ENCODE assay signal across 23 mouse cellular contexts in genomic region chr2:122109714-122110113, GRCm38 (mm10). TPM values are rescaled to one million over a fixed set of nuclear protein-coding genes. Genes with fewer than 3 reads are reported as not detected.
A peak's percentile ranks its signal among the peaks of the same experiment; 100 is the strongest.
DNase-seq lines count a peak whose midpoint lies in the region; ATAC-seq and TF ChIP-seq lines count a peak whose summit lies in the region.
"Had no signal": no experiment of that assay in that cellular context is flagged by ENCODE, and none has a peak within 500 bp of the region (broad histone marks: within the 10 kb centered on the region; RNA-seq: fewer than 3 reads in every experiment).

No protein-coding gene starts in this region.

- no peak overlapping the region for H3K4me2 ChIP-seq in intestine, embryonic 14.5 days (ENCODE audit: low read length)
- no peak overlapping the region for H3K4me2 ChIP-seq in intestine, postnatal 0 days (replicated peaks; ENCODE audit: low read depth)
- no peak overlapping the region for H3K4me2 ChIP-seq in stomach, embryonic 14.5 days (replicated peaks; ENCODE audit: low read depth, low read length)
- H3K4me2 ChIP-seq in stomach, postnatal 0 days (replicated peaks; ENCODE audit: low read depth): no peak overlapping the region
- H3K4me2 ChIP-seq: forebrain, embryonic 12.5 days; hindbrain, embryonic 14.5 days; midbrain, embryonic 13.5 days; neural tube, embryonic 12.5 days had no signal

- no peaks in the 10 kb centered on the region for H3K4me1 ChIP-seq in intestine, embryonic 14.5 days (replicated peaks; ENCODE audit: control insufficient read depth, insufficient read depth, low read length)
- no peaks in the 10 kb centered on the region for H3K4me1 ChIP-seq in intestine, postnatal 0 days (replicated peaks; ENCODE audit: control insufficient read depth, insufficient read depth, low read length)
- no peaks in the 10 kb centered on the region for H3K4me1 ChIP-seq in stomach, embryonic 14.5 days (ENCODE audit: control insufficient read depth, insufficient read depth, low read length)
- H3K4me1 ChIP-seq in stomach, postnatal 0 days (replicated peaks; ENCODE audit: control insufficient read depth, insufficient read depth): no peaks in the 10 kb centered on the region
- H3K4me1 ChIP-seq: forebrain, embryonic 12.5 days; midbrain, embryonic 13.5 days; neural tube, embryonic 12.5 days had no signal

- H3K9me3 ChIP-seq in intestine, embryonic 14.5 days (ENCODE audit: control insufficient read depth, low read length): no peaks in the 10 kb centered on the region
- no peaks in the 10 kb centered on the region for H3K9me3 ChIP-seq in intestine, postnatal 0 days (ENCODE audit: control insufficient read depth)
- H3K9me3 ChIP-seq in stomach, embryonic 14.5 days (ENCODE audit: control insufficient read depth, low read depth, low read length): no peaks in the 10 kb centered on the region
- H3K9me3 ChIP-seq in stomach, postnatal 0 days (ENCODE audit: control insufficient read depth, low read length): no peaks in the 10 kb centered on the region
- H3K9me3 ChIP-seq: forebrain, embryonic 12.5 days; midbrain, embryonic 13.5 days; neural tube, embryonic 12.5 days had no signal

- peak overlapping the region; percentile 16; the same call in 1 of the 2 replicates for H3K27ac ChIP-seq in intestine, embryonic 14.5 days (ENCODE audit: low read depth)
- no peak overlapping the region for H3K27ac ChIP-seq in intestine, postnatal 0 days (ENCODE audit: low read depth, low read length)
- H3K27ac ChIP-seq in stomach, embryonic 14.5 days (ENCODE audit: low read length): peak overlapping the region; percentile 44; the same call in 1 of the 2 replicates
- H3K27ac ChIP-seq in stomach, postnatal 0 days (replicated peaks): no peak overlapping the region
- H3K27ac ChIP-seq: forebrain, embryonic 12.5 days; hindbrain, embryonic 14.5 days; liver, embryonic 14.5 days; midbrain, embryonic 13.5 days; neural tube, embryonic 12.5 days had no signal

- TF ChIP-seq EP300 in stomach, postnatal 0 days (optimal IDR thresholded peaks at IDR 0.05): no peak

- ATAC-seq in intestine, embryonic 14.5 days (replicated peaks; ENCODE audit: low FRiP score, low TSS enrichment, low read depth): no peak
- no peak for ATAC-seq in intestine, postnatal 0 days
- ATAC-seq in stomach, embryonic 14.5 days (ENCODE audit: insufficient number of reproducible peaks, insufficient read depth, low FRiP score, low read depth): no peak
- ATAC-seq in stomach, postnatal 0 days (ENCODE audit: low FRiP score, low TSS enrichment): no peak
- ATAC-seq: midbrain, embryonic 13.5 days had no signal

- H3K27me3 ChIP-seq in intestine, embryonic 14.5 days (replicated peaks; ENCODE audit: control insufficient read depth, insufficient read depth, low read length): no peaks in the 10 kb centered on the region
- no peaks in the 10 kb centered on the region for H3K27me3 ChIP-seq in intestine, postnatal 0 days (replicated peaks; ENCODE audit: control insufficient read depth, insufficient read depth, low read length)
- no peaks in the 10 kb centered on the region for H3K27me3 ChIP-seq in stomach, embryonic 14.5 days (ENCODE audit: control insufficient read depth, insufficient read depth, low read length)
- H3K27me3 ChIP-seq in stomach, postnatal 0 days (ENCODE audit: control insufficient read depth, insufficient read depth, low read length): no peaks in the 10 kb centered on the region
- H3K27me3 ChIP-seq: forebrain, embryonic 12.5 days; midbrain, embryonic 13.5 days; neural tube, embryonic 12.5 days had no signal

- 78% methylated on average over 4 of the region's 4 CpGs for WGBS in intestine, embryonic 14.5 days
- 77% methylated on average over 4 of the region's 4 CpGs for WGBS in intestine, postnatal 0 days
- WGBS in stomach, embryonic 14.5 days: 60% methylated on average over 4 of the region's 4 CpGs
- WGBS in stomach, postnatal 0 days: 41% methylated on average over 4 of the region's 4 CpGs

- peaks cover 59% of the 10 kb centered on the region for H3K36me3 ChIP-seq in intestine, embryonic 14.5 days (ENCODE audit: control insufficient read depth, insufficient read depth, low read length)
- peaks cover 50% of the 10 kb centered on the region for H3K36me3 ChIP-seq in intestine, postnatal 0 days (ENCODE audit: control insufficient read depth, insufficient read depth)
- peaks cover 37% of the 10 kb centered on the region for H3K36me3 ChIP-seq in stomach, embryonic 14.5 days (ENCODE audit: control insufficient read depth, insufficient read depth, low read length)
- H3K36me3 ChIP-seq in stomach, postnatal 0 days (ENCODE audit: control insufficient read depth, insufficient read depth, low read length): peaks cover 20% of the 10 kb centered on the region; the same call in 1 of the 2 replicates

- H3K4me3 ChIP-seq in intestine, embryonic 14.5 days (ENCODE audit: low read depth, low read length): no peak overlapping the region
- H3K4me3 ChIP-seq in intestine, postnatal 0 days (ENCODE audit: low read depth, low read length): no peak overlapping the region
- no peak overlapping the region for H3K4me3 ChIP-seq in stomach, embryonic 14.5 days (ENCODE audit: low read depth, low read length)
- H3K4me3 ChIP-seq in stomach, postnatal 0 days (ENCODE audit: low read depth, low read length): no peak overlapping the region
- H3K4me3 ChIP-seq: forebrain, embryonic 12.5 days; midbrain, embryonic 13.5 days; neural tube, embryonic 12.5 days had no signal

- H3K9ac ChIP-seq in intestine, embryonic 14.5 days (ENCODE audit: low read length): no peak overlapping the region
- no peak overlapping the region for H3K9ac ChIP-seq in intestine, postnatal 0 days (ENCODE audit: low read depth, low read length)
- H3K9ac ChIP-seq in stomach, embryonic 14.5 days (replicated peaks; ENCODE audit: low read depth, low read length): no peak overlapping the region
- H3K9ac ChIP-seq in stomach, postnatal 0 days (ENCODE audit: low read length): no peak overlapping the region
- H3K9ac ChIP-seq: forebrain, embryonic 12.5 days; hindbrain, embryonic 14.5 days; liver, embryonic 14.5 days; midbrain, embryonic 13.5 days; neural tube, embryonic 12.5 days had no signal

- no peak for TF ChIP-seq CTCF in intestine, postnatal 0 days (IDR thresholded peaks at IDR 0.05; ENCODE audit: low read depth)
- no peak for TF ChIP-seq CTCF in stomach, postnatal 0 days (IDR thresholded peaks at IDR 0.05; ENCODE audit: low read depth)

- DNase-seq in intestine, embryonic 14.5 days (ENCODE audit: low spot score): no peak
- DNase-seq in stomach, postnatal 0 days (ENCODE audit: low spot score): no peak
- peak; percentile 68 for DNase-seq in lung, postnatal 36 days
- no peak for DNase-seq in layer of hippocampus, adult 18-20 months (ENCODE audit: low spot score in 2 of 2)
- DNase-seq in urinary bladder, adult 2 months (ENCODE audit: low spot score): no peak
- DNase-seq: cerebellum, adult 9-10 months; kidney, adult 11 months; thymus, adult 2 months had no signal

RNA-seq across cellular contexts. Expression of gene Spg11, which starts 8.5 kb away (rescaled TPM):
- 11.3 and 11.9 TPM in 2 replicates for polyA plus RNA-seq in intestine, embryonic 14.5 days (2014; fragmentation: Nextera tagmentation; extraction: Ambion mirVana)
- 3.7 and 3.8 TPM in 2 replicates for polyA plus RNA-seq in intestine, postnatal 0 days (2015; fragmentation: Nextera tagmentation; extraction: Ambion mirVana)
- polyA plus RNA-seq in stomach, embryonic 14.5 days (2014; fragmentation: Nextera tagmentation; extraction: Ambion mirVana): 14.6 and 15.5 TPM in 2 replicates
- polyA plus RNA-seq in stomach, postnatal 0 days (2015; fragmentation: Nextera tagmentation; extraction: Ambion mirVana): 2.7 and 3.2 TPM in 2 replicates
- 10 to 100 TPM; 14.3 to 14.7 TPM for total RNA-seq in layer of hippocampus, adult 18-20 months (2021)
- polyA plus RNA-seq in urinary bladder, adult 2 months (2012; rRNA removed): 8.9 and 10.1 TPM in 2 replicates

RNA-seq across cellular contexts. Expression of gene B2m, which starts 37.8 kb away (rescaled TPM):
- polyA plus RNA-seq in intestine, embryonic 14.5 days (2014; fragmentation: Nextera tagmentation; extraction: Ambion mirVana): 318 and 332 TPM in 2 replicates
- 2,008 and 2,179 TPM in 2 replicates for polyA plus RNA-seq in intestine, postnatal 0 days (2015; fragmentation: Nextera tagmentation; extraction: Ambion mirVana)
- 358 and 383 TPM in 2 replicates for polyA plus RNA-seq in stomach, embryonic 14.5 days (2014; fragmentation: Nextera tagmentation; extraction: Ambion mirVana)
- polyA plus RNA-seq in stomach, postnatal 0 days (2015; fragmentation: Nextera tagmentation; extraction: Ambion mirVana): 445 and 475 TPM in 2 replicates
- total RNA-seq in layer of hippocampus, adult 18-20 months (2021): 100 to 1,000 TPM; 114 to 128 TPM
- 721 and 902 TPM in 2 replicates for polyA plus RNA-seq in urinary bladder, adult 2 months (2012; rRNA removed)

RNA-seq across cellular contexts. Expression of gene Trim69, which starts 50.8 kb away (rescaled TPM):
- polyA plus RNA-seq in intestine, embryonic 14.5 days (2014; fragmentation: Nextera tagmentation; extraction: Ambion mirVana): not detected in 2 replicates
- 0.10 TPM in 1 of 2 replicates, not detected in the other for polyA plus RNA-seq in intestine, postnatal 0 days (2015; fragmentation: Nextera tagmentation; extraction: Ambion mirVana)
- 0.14 and 0.23 TPM in 2 replicates for polyA plus RNA-seq in stomach, embryonic 14.5 days (2014; fragmentation: Nextera tagmentation; extraction: Ambion mirVana)
- polyA plus RNA-seq in stomach, postnatal 0 days (2015; fragmentation: Nextera tagmentation; extraction: Ambion mirVana): 0.05 TPM in 1 of 2 replicates, not detected in the other
- not detected for total RNA-seq in layer of hippocampus, adult 18-20 months (2021)
- polyA plus RNA-seq in urinary bladder, adult 2 months (2012; rRNA removed): 0.04 and 0.06 TPM in 2 replicates
- total RNA-seq: gastrocnemius, adult 8-10 months; granulocyte monocyte progenitor cell, adult 5-6 weeks; heart, postnatal 14 days; layer of hippocampus, postnatal 25 days; left cerebral cortex, postnatal 25 days; megakaryocyte, adult 5-6 weeks had no signal
- polyA plus RNA-seq: cortical plate, adult 2 months; embryonic facial prominence, embryonic 11.5 days; forebrain, embryonic 12.5 days; hindbrain, embryonic 14.5 days; midbrain, embryonic 13.5 days; neural tube, embryonic 12.5 days had no signal

Comparison
In these comparisons a context has a peak if more than half of its experiments do, and no peak if none do; other contexts are left out.
1. H3K27ac ChIP-seq: peak in intestine, embryonic 14.5 days (single experiment) and stomach, embryonic 14.5 days (single experiment); none in intestine, postnatal 0 days (single experiment) and stomach, postnatal 0 days (single experiment).